Mouse (Mus musculus) MEL (cell line): Measurements from ENCODE around the gene Gm49661. TPM values are rescaled to one million over a fixed set of nuclear protein-coding genes. Genes with fewer than 3 reads are reported as not detected.
A peak's percentile ranks its signal among the peaks of the same experiment; 100 is the strongest.

Source experiments
- DNase-seq: peaks from one replicate; pipeline ENCODE4 v3.0.0; 2011; ENCODE audit warnings: low read depth, low spot score
- H3K27ac ChIP-seq: 2 replicates; pipeline ENCODE4 v1.5.1; 2012; ENCODE audit warnings: low read depth, mild to moderate bottlenecking, control low read depth, low read length, moderate library complexity; ENCODE audit not compliant: control insufficient read depth
- H3K27me3 ChIP-seq, 2 experiments: fragments of 150-350 bp in 1 of 2; sonication (generic) in 1 of 2; 2 replicates each; pipeline ENCODE4 v1.6.1; 2012; ENCODE audit warnings: low read length in 2 of 2, mild to moderate bottlenecking in 2 of 2, improper control_type of control experiment in 1 of 2, moderate library complexity in 1 of 2; ENCODE audit not compliant: insufficient read depth in 2 of 2, control insufficient read depth in 1 of 2
- H3K36me3 ChIP-seq, 2 experiments: 2 replicates each; pipeline ENCODE4 v1.6.1; 2012 to 2014; ENCODE audit warnings: low read length in 2 of 2, improper control_type of control experiment in 1 of 2, inconsistent platforms in 1 of 2, mild to moderate bottlenecking in 1 of 2; ENCODE audit not compliant: insufficient read depth in 2 of 2, control insufficient read depth in 1 of 2
- H3K4me1 ChIP-seq, 2 experiments: fragments of 150-350 bp in 1 of 2; sonication (generic) in 1 of 2; 2 replicates each; pipeline ENCODE4 v1.6.1; 2012; ENCODE audit warnings: low read length in 2 of 2, improper control_type of control experiment in 1 of 2, mild to moderate bottlenecking in 1 of 2; ENCODE audit not compliant: insufficient read depth in 2 of 2, control insufficient read depth in 1 of 2
- H3K4me3 ChIP-seq, 2 experiments: fragments of 150-350 bp in 1 of 2; sonication (generic) in 1 of 2; 2 replicates each; pipeline ENCODE4 v1.5.1; 2012; ENCODE audit warnings: low read depth in 2 of 2, low read length in 2 of 2, mild to moderate bottlenecking in 2 of 2, moderate library complexity in 2 of 2, control low read depth in 1 of 2, improper control_type of control experiment in 1 of 2; ENCODE audit not compliant: control insufficient read depth in 1 of 2, insufficient read depth in 1 of 2
- H3K79me2 ChIP-seq: 2 replicates; pipeline ENCODE4 v1.6.1; 2012; ENCODE audit warnings: mild to moderate bottlenecking, low read length, moderate library complexity; ENCODE audit not compliant: control insufficient read depth, poor library complexity, insufficient read depth
- H3K9ac ChIP-seq: 2 replicates; pipeline ENCODE4 v1.6.1; 2012; ENCODE audit warnings: low read depth, mild to moderate bottlenecking, control low read depth, low read length, moderate library complexity; ENCODE audit not compliant: control insufficient read depth, poor library complexity, severe bottlenecking
- H3K9me3 ChIP-seq: fragments of 150-350 bp; sonication (generic); replicated peaks from 2 replicates; pipeline ENCODE4 v1.6.1; 2012; ENCODE audit warnings: mild to moderate bottlenecking, low read length, improper control_type of control experiment, moderate library complexity; ENCODE audit not compliant: insufficient read depth
- BHLHE40 ChIP-seq: IDR thresholded peaks from 2 replicates; pipeline ENCODE4 v1.6.1; 2012; ENCODE audit warnings: low read depth, mild to moderate bottlenecking, inconsistent platforms, low read length, improper control_type of control experiment, borderline replicate concordance
- CHD1 ChIP-seq: IDR thresholded peaks from 2 replicates; pipeline ENCODE4 v1.6.1; 2012; ENCODE audit warnings: low read depth, mild to moderate bottlenecking, inconsistent platforms, low read length, improper control_type of control experiment
- CHD2 ChIP-seq: IDR thresholded peaks from 2 replicates; pipeline ENCODE4 v1.6.1; 2011; ENCODE audit warnings: low read length, improper control_type of control experiment
- CTCF ChIP-seq, 3 experiments: IDR thresholded peaks in 2 of 3; conservative IDR thresholded peaks in 1 of 3; 2 replicates each; pipeline ENCODE4 v1.5.1; 2011 to 2012; ENCODE audit warnings: low read length in 3 of 3, low read depth in 2 of 3, mild to moderate bottlenecking in 2 of 3, improper control_type of control experiment in 1 of 3, inconsistent platforms in 1 of 3, mixed read lengths in 1 of 3, moderate library complexity in 1 of 3; ENCODE audit not compliant: control insufficient read depth in 1 of 3, insufficient read depth in 1 of 3, poor library complexity in 1 of 3, severe bottlenecking in 1 of 3
- E2F4 ChIP-seq: IDR thresholded peaks from 2 replicates; pipeline ENCODE4 v1.6.1; 2011; ENCODE audit warnings: low read depth, low read length, improper control_type of control experiment, borderline replicate concordance
- EP300 ChIP-seq, 2 experiments: IDR thresholded peaks; 2 replicates each; pipeline ENCODE4 v1.6.1; 2011; ENCODE audit warnings: improper control_type of control experiment in 2 of 2, low read length in 2 of 2, low read depth in 1 of 2, mild to moderate bottlenecking in 1 of 2
- ETS1 ChIP-seq: IDR thresholded peaks from 2 replicates; pipeline ENCODE4 v1.6.1; 2012; ENCODE audit warnings: low read depth, mild to moderate bottlenecking, inconsistent platforms, low read length, improper control_type of control experiment, moderate library complexity
- GATA1 ChIP-seq: IDR thresholded peaks from 2 replicates; pipeline ENCODE4 v1.6.1; 2011; ENCODE audit warnings: low read depth, low read length, improper control_type of control experiment
- HCFC1 ChIP-seq: IDR thresholded peaks from 2 replicates; pipeline ENCODE4 v1.6.1; 2012; ENCODE audit warnings: low read depth, mild to moderate bottlenecking, inconsistent platforms, low read length, improper control_type of control experiment, moderate library complexity
- JUND ChIP-seq: IDR thresholded peaks from 2 replicates; pipeline ENCODE4 v1.6.1; 2011; ENCODE audit warnings: low read depth, mild to moderate bottlenecking, improper control_type of control experiment, low read length
- KAT2A ChIP-seq: conservative IDR thresholded peaks from 2 replicates; pipeline ENCODE4 v1.6.1; 2012; ENCODE audit warnings: low read depth, low read length, improper control_type of control experiment, inconsistent platforms
- MAFK ChIP-seq: IDR thresholded peaks from 2 replicates; pipeline ENCODE4 v1.6.1; 2011; ENCODE audit warnings: low read depth, mild to moderate bottlenecking, low read length, improper control_type of control experiment, borderline replicate concordance
- MAX ChIP-seq: IDR thresholded peaks from 2 replicates; pipeline ENCODE4 v1.6.1; 2011; ENCODE audit warnings: low read length, improper control_type of control experiment
- MAZ ChIP-seq: IDR thresholded peaks from 2 replicates; pipeline ENCODE4 v1.6.1; 2012; ENCODE audit warnings: low read depth, mild to moderate bottlenecking, inconsistent platforms, low read length, improper control_type of control experiment
- MEF2A ChIP-seq: IDR thresholded peaks from 2 replicates; pipeline ENCODE4 v1.6.1; 2014; ENCODE audit warnings: low read depth, mild to moderate bottlenecking, inconsistent platforms, low read length, improper control_type of control experiment; ENCODE audit not compliant: poor library complexity, insufficient replicate concordance, severe bottlenecking; ENCODE audit errors: extremely low read depth
- MXI1 ChIP-seq: IDR thresholded peaks from 2 replicates; pipeline ENCODE4 v1.6.1; 2011; ENCODE audit warnings: mild to moderate bottlenecking, low read depth, low read length, improper control_type of control experiment
- MYB ChIP-seq: IDR thresholded peaks from 2 replicates; pipeline ENCODE4 v1.6.1; 2011; ENCODE audit warnings: mild to moderate bottlenecking, low read depth, low read length, improper control_type of control experiment
- MYC ChIP-seq: IDR thresholded peaks from 2 replicates; pipeline ENCODE4 v1.6.1; 2011; ENCODE audit warnings: low read depth, mild to moderate bottlenecking, low read length, improper control_type of control experiment, moderate library complexity
- NELFE ChIP-seq: IDR thresholded peaks from 2 replicates; pipeline ENCODE4 v1.6.1; 2011; ENCODE audit warnings: low read depth, low read length, improper control_type of control experiment
- NRF1 ChIP-seq: IDR thresholded peaks from 2 replicates; pipeline ENCODE4 v1.6.1; 2014; ENCODE audit warnings: low read depth, mild to moderate bottlenecking, inconsistent platforms, low read length, improper control_type of control experiment, moderate library complexity; ENCODE audit not compliant: poor library complexity, insufficient read depth, severe bottlenecking
- POLR2A ChIP-seq, 2 experiments: IDR thresholded peaks; 2 replicates each; pipeline ENCODE4 v1.6.1; 2011 to 2012; ENCODE audit warnings: low read length in 2 of 2, mild to moderate bottlenecking in 2 of 2, control low read depth in 1 of 2, improper control_type of control experiment in 1 of 2, low read depth in 1 of 2, moderate library complexity in 1 of 2; ENCODE audit not compliant: control insufficient read depth in 1 of 2, insufficient read depth in 1 of 2, poor library complexity in 1 of 2
- POLR2AphosphoS5 ChIP-seq: IDR thresholded peaks from 2 replicates; pipeline ENCODE4 v1.6.1; 2012; ENCODE audit warnings: low read depth, borderline replicate concordance, mild to moderate bottlenecking, inconsistent platforms, low read length, moderate library complexity, mixed read lengths
- RAD21 ChIP-seq: IDR thresholded peaks from 2 replicates; pipeline ENCODE4 v1.6.1; 2011; ENCODE audit warnings: mild to moderate bottlenecking, low read depth, low read length, improper control_type of control experiment
- RCOR1 ChIP-seq: IDR thresholded peaks from 2 replicates; pipeline ENCODE4 v1.6.1; 2012; ENCODE audit warnings: low read depth, mild to moderate bottlenecking, inconsistent platforms, low read length, improper control_type of control experiment
- SIN3A ChIP-seq: IDR thresholded peaks from 2 replicates; pipeline ENCODE4 v1.6.1; 2012; ENCODE audit warnings: low read length, improper control_type of control experiment, inconsistent platforms
- SMC3 ChIP-seq: IDR thresholded peaks from 2 replicates; pipeline ENCODE4 v1.6.1; 2011; ENCODE audit warnings: low read depth, low read length, improper control_type of control experiment
- TAL1 ChIP-seq: IDR thresholded peaks from 2 replicates; pipeline ENCODE4 v1.6.1; 2012; ENCODE audit warnings: mild to moderate bottlenecking, inconsistent platforms, low read length, moderate library complexity, mixed read lengths
- TBP ChIP-seq: IDR thresholded peaks from 2 replicates; pipeline ENCODE4 v1.8.0; 2011; ENCODE audit warnings: low read depth, low read length, improper control_type of control experiment
- TCF12 ChIP-seq: IDR thresholded peaks from 2 replicates; pipeline ENCODE4 v1.6.1; 2014; ENCODE audit warnings: low read depth, mild to moderate bottlenecking, inconsistent platforms, low read length, improper control_type of control experiment, moderate library complexity
- UBTF ChIP-seq: IDR thresholded peaks from 2 replicates; pipeline ENCODE4 v1.6.1; 2012; ENCODE audit warnings: low read depth, mild to moderate bottlenecking, inconsistent platforms, low read length, improper control_type of control experiment, moderate library complexity, borderline replicate concordance; ENCODE audit not compliant: insufficient read depth
- USF1 ChIP-seq: IDR thresholded peaks from 2 replicates; pipeline ENCODE4 v1.6.1; 2014; ENCODE audit warnings: low read depth, mild to moderate bottlenecking, inconsistent platforms, low read length, improper control_type of control experiment, moderate library complexity
- USF2 ChIP-seq, 2 experiments: IDR thresholded peaks; 2 replicates each; pipeline ENCODE4 v1.6.1; 2011 to 2012; ENCODE audit warnings: improper control_type of control experiment in 2 of 2, low read length in 2 of 2, borderline replicate concordance in 1 of 2, inconsistent platforms in 1 of 2, low read depth in 1 of 2, mild to moderate bottlenecking in 1 of 2; ENCODE audit not compliant: insufficient read depth in 1 of 2
- ZC3H11A ChIP-seq: IDR thresholded peaks from 2 replicates; pipeline ENCODE4 v1.6.1; 2012; ENCODE audit warnings: low read depth, mild to moderate bottlenecking, inconsistent platforms, low read length, improper control_type of control experiment
- ZKSCAN1 ChIP-seq: IDR thresholded peaks from 2 replicates; pipeline ENCODE4 v1.6.1; 2012; ENCODE audit warnings: low read depth, mild to moderate bottlenecking, inconsistent platforms, low read length, improper control_type of control experiment, moderate library complexity
- ZMIZ1 ChIP-seq: IDR thresholded peaks from 2 replicates; pipeline ENCODE4 v1.6.1; 2012; ENCODE audit warnings: low read depth, mild to moderate bottlenecking, inconsistent platforms, low read length, improper control_type of control experiment, moderate library complexity
- ZNF384 ChIP-seq: IDR thresholded peaks from 2 replicates; pipeline ENCODE4 v1.6.1; 2012; ENCODE audit warnings: low read depth, mild to moderate bottlenecking, inconsistent platforms, low read length, improper control_type of control experiment
- polyA plus RNA-seq, 2 experiments: library from polyadenylated mRNA; stranded (reverse) in 1 of 2; unstranded in 1 of 2; fragments of >175 nt in 1 of 2; fragments of >200 nt in 1 of 2; gene quantifications; 2 replicates each; pipeline versions ENCODE4 v1.2.1 to v1.2.4; 2012; ENCODE audit warnings: low replicate concordance in 2 of 2, low read depth in 1 of 2; ENCODE audit not compliant: insufficient read length in 2 of 2, insufficient read depth in 1 of 2, missing spikeins in 1 of 2
- total RNA-seq: library from RNA; depleted of rRNA; stranded (reverse); fragments of 300-350 nt; gene quantifications from 2 replicates; pipeline ENCODE4 v1.2.3, GENCODE M21; 2012

The Gm49661 gene
- total and polyA plus RNA-seq, 3 experiments = 4.7 TPM; not detected in 2

- Histone ChIP-seq H3K9ac (peak overlapping the region; percentile 64), H3K79me2 (peaks cover 43% of the 10 kb centered on the region), H3K4me3 (peak overlapping the region in 1 of 2 experiments; percentile 59; a peak in 2 of 4 replicates), H3K27me3 (no peaks in the 10 kb centered on the region), H3K36me3 (peaks cover 4 to 19% of the 10 kb centered on the region in 2 experiments; a peak in 3 of 4 replicates), H3K27ac (peak overlapping the region; percentile 50), H3K9me3 (no peaks in the 10 kb centered on the region), H3K4me1 (peaks cover 4 to 28% of the 10 kb centered on the region in 2 experiments; a peak in 2 of 4 replicates)
- DNase-seq = peak; percentile 85
- TF ChIP-seq NELFE (no peak), CTCF (IDR thresholded peaks at IDR 0.05 in 2 of 3, conservative IDR thresholded peaks at IDR 0.05 in 1 of 3; ENCODE audit: control insufficient read depth in 1 of 3, insufficient read depth in 1 of 3, low read depth in 2 of 3, low read length in 3 of 3, poor library complexity in 1 of 3, severe bottlenecking in 1 of 3) (peak; percentile 65 to 85 (median 73)), KAT2A (no peak), ZKSCAN1 (no peak), ZNF384 (no peak), CHD2 (no peak), MEF2A (no peak), MYB (no peak), MAZ (no peak), NRF1 (no peak), ZC3H11A (peak; percentile 62), MYC (0 out of 2 replicates have a peak, but pooled peaks have one; percentile 35), TCF12 (no peak), HCFC1 (no peak), TAL1 (no peak), JUND (no peak), ETS1 (no peak), USF1 (no peak), UBTF (no peak), SMC3 (peak; percentile 71), POLR2AphosphoS5 (no peak), GATA1 (no peak), CHD1 (no peak), EP300 (IDR thresholded peaks at IDR 0.05; ENCODE audit: low read depth in 1 of 2, low read length in 2 of 2) (no peak), ZMIZ1 (no peak), POLR2A (IDR thresholded peaks at IDR 0.05; ENCODE audit: control insufficient read depth in 1 of 2, insufficient read depth in 1 of 2, low read depth in 1 of 2, low read length in 2 of 2, poor library complexity in 1 of 2) (no peak), RCOR1 (no peak), SIN3A (peak; percentile 71), RAD21 (peak; percentile 77), MAFK (no peak), TBP (no peak), E2F4 (no peak), USF2 (IDR thresholded peaks at IDR 0.05; ENCODE audit: borderline replicate concordance in 1 of 2, insufficient read depth in 1 of 2, low read depth in 1 of 2, low read length in 2 of 2) (no peak), MXI1 (peak; percentile 56), BHLHE40 (no peak), MAX (0 out of 2 replicates have a peak, but pooled peaks have one; percentile 21)
Observed at GRCm38 (mm10) chr8:84973803-84974542, 4.7 kb upstream of the Gm49661 start.
